Mouse (Mus musculus) adrenal gland, postnatal 4 days (tissue): ENCODE results near the gene Adra2c. TPM values are rescaled to one million over a fixed set of nuclear protein-coding genes. Genes with fewer than 3 reads are reported as not detected.

ENCODE experiments used
- DNase-seq, 2 experiments: peaks; one replicate each; pipeline ENCODE4 v3.0.0; 2021 to 2022; ENCODE audit warnings: low spot score in 2 of 2, mixed read lengths in 2 of 2
- long read RNA-seq, 2 experiments: library from polyadenylated mRNA; stranded (forward); transcript quantifications; one replicate each; pipeline ENCODE4 v2.0.0; 2021
- total RNA-seq, 2 experiments: library from RNA; stranded (reverse); gene quantifications; 2 replicates each; pipeline ENCODE4 v1.2.3; 2021

Adra2c gene
- total RNA-seq = 1 to 10 TPM; 1.5 to 1.6 TPM
- long read RNA-seq, experiment 1, transcript Adra2c-201 (1 exons, 3,445 nt) = major isoform, 6 of 6 reads
- long read RNA-seq, experiment 1, partial matches to known transcripts = 0 of 6 reads
- long read RNA-seq, experiment 1, other reads (novel, unspliced or antisense) = 0 of 6 reads
- long read RNA-seq, experiment 2, transcript Adra2c-201 (1 exons, 3,445 nt) = major isoform, 20 of 20 reads
- long read RNA-seq, experiment 2, partial matches to known transcripts = 0 of 20 reads
- long read RNA-seq, experiment 2, other reads (novel, unspliced or antisense) = 0 of 20 reads

DNA sequence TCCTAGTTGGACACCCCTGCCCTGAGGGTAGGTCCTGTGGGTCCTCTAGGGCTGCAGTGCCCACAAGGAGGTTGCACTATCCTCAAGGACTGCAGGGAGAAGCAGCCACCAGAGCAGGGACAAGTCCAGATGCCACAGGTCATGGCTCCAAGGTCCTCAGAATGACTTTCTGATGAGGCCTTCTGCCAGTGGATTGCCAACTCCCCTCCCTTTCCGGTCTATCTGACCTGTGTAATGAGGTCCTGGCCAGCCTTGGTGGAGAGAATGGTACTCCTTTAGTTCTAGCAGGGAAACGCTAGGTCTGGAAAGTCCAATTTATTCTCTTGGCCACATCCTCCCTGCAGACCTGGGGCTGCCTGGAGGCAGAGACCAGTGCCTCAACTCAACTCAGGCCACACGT lies at the start of gene Adra2c:
TSS of gene Adra2c (plus strand) at position 301 of the 400 bp plus-strand sequence.
- DNase-seq = no peak

DNA sequence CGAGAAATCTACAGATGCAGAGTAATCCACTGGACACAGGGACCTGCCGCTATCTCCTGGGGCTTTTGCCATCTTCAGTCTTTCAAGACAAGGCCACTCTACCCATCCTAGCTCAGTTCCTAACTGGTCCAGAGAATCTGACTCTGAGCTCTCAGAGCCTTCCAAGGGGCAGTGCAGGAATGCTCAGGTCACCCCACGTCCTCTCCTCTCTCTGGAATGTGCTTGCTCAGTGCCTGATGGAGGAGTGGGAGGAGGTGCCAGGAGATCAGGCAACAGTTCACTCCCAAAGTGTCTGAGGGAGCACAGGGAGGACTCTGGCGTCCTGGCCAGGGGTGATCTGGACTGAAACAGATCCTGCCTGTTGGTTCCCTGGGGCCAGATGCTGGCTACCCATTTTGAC lies 45.0 kb upstream of the Adra2c start:
- DNase-seq = no peak

DNA sequence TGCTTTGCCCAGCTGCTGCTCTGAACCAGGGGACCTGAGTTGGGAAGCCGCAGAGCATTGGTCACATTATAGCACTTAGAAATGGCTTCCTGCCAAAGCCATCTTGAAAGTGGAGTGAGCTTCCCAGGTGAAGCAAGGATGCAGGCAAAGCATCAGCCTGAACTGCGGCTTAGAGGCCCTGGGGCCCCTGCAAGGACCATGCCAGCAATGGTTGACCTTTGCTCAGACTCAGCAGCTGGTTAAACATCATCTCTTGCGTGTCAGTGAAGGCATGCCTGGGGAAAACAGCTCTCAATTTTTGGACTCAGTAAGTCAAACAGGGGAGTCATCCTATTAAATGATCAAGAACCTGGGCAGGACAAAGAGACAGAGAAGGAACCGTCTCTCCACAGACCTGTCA lies 40.4 kb upstream of the Adra2c start:
- DNase-seq = no peak

DNA sequence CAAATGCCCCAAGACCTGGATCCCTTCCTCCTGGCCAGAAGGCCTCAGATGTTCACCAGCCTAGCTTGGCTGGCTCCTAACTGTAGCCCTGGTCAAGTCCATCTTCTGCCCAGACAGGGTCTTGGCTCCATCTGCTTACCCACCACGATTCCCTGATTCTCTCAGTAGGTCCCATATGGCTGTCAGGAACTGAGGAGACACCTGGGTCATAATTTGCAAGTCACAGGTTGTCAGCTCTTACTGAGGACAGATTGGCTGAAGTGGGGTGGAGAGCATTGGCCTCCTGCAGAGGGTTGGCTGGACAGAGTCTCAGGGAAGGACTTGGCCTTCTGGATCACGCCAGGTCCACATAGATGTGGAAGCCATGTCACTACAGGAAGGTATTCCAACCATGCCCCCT lies 39.5 kb upstream of the Adra2c start:
- DNase-seq = no peak

DNA sequence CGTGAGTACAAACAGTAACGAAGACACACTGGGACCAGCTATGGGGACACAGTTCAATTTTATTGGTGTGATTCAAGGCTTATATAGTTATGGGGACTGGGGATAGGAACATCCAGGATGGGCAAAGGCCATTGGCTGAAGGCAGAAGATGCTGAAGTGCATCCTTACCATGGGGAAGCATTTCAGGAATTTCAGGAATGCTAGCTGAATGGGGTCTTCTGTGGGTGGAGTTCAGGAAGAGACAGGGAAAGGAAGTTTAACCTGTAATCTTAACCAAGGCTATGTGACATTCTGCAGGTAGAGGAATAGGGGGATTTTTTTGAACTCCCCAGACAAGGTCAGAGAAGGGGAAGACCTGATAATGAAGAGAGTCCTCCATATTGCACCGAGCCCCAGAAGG lies 36.6 kb upstream of the Adra2c start:
- DNase-seq = no peak

DNA sequence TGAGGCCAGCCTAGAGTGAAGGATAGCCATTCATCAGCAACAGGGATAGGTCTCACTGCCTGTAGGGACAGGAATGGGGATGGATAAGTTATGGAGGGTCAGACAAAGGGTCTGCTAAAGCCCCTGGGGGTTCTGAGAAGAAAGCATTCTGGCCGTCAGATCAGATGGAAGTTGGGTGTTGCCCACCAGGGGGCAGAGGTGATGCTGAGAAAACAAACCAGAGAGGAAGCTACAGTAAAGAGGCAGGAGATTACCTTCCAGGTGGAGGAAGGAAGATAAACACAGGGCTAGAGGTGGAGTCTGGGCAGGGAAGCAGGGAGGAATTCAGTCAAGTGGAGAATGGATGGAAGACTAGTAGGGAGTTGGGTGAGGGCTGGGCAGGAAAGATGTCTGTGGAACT lies 33.9 kb upstream of the Adra2c start:
- DNase-seq = no peak

DNA sequence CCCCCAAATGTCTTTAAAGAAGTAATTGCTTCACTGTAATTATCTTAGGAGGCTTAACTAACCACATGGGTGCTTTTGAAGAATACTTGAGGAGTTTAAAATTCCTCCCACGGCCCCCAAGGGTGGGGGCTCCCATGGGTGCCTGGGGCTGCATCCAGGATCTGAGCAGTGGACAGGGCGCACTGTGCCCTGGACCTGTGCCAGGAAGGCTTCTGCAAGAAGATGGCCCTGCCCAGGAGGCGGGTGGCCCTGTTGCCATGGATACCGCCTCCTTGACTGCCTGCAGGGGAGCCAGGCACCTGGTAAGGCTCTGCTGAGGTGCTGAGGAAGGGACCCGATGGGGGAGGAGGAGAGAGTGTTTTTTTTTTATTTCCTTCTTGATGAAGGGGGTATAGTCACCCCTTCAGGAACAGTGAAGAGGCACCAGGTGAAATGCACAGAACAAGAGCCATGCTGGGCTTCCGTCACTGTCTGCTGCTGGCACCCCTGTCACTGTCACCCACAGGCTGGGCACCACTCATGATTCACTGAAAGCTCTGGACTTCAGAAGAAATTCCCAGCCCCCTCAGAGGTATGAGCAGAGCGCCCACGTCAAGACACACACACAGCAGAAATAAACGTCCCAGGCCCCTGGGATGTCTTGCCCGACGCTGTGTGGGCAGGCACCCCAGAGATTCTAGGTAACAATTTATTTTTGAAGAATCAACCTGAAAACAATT lies 32.4 kb upstream of the Adra2c start:
- DNase-seq = no peak

DNA sequence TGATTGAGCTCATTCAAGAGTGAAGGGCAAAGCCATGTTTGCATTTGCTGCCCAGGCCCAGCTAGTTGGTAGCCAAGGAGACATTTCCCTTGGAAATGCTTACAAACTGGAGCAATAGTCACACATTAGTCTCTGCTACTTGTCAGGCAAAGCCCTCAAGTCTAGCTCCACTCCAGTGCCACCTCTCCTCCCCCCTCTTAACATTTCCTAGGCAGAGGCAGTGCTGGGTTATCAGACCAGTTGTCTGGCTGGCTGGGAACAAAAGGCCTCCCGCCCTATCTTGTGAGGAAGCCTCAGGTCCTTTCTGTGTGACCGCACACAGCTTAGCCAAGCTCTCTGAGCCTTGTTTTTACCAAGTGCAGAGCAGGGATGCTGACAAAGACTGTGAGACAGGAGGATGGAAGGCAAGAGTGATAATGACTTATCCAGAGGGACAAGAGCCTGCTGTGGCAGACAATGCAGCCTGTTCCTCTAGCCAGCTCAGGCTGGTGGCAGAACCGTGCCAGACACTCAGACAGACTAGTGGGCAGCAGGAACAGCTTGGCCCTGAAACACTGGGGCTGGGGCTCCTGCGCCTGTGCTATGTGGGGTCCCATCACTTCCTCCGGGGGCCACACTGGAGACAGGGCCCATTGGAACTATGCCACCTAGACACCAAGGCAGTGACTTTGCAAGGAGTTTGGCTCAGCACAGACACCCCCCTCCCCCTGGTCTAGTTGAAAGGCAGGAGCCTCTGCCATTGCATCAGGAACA lies 23.0 kb upstream of the Adra2c start:
- no peak for DNase-seq

DNA sequence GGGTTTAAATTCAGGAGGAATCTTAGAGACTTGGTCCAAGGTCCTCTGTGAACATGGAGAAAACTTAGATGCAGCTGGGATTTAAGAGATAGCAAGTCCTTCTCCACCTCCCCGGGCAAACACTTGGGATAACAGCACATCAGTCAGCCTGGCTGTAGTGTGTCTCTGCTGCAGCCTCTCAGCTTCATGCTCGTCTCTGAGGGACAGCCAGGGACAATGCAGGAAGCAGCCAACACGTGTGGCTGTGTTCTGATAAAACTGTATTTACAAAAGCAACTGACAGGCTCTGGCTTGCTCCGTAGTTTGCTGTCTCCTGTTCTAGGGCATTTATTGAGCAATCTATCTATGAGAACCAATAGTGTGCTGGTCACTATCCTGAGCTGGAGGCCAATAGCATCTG lies 14.4 kb upstream of the Adra2c start:
- no peak for DNase-seq

DNA sequence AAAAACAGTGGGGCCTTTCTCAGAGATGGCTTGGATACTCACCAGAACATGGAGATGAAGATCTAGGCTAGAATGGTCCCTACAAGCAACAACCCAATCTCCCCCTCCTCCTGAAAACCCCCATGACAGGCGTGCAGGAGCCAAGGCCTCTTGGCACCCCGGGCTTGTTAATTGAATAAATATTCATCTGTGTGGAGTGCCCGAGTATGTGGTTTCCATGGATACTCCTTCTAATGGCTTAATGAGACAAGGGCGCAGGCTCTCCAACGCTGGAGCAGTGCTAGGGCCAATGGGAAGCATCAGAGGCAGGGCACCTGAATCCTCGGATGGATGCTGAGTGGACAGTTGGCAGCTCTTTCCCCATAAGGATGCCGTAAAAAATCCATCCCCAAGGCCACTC lies 10.6 kb upstream of the Adra2c start:
- no peak for DNase-seq

DNA sequence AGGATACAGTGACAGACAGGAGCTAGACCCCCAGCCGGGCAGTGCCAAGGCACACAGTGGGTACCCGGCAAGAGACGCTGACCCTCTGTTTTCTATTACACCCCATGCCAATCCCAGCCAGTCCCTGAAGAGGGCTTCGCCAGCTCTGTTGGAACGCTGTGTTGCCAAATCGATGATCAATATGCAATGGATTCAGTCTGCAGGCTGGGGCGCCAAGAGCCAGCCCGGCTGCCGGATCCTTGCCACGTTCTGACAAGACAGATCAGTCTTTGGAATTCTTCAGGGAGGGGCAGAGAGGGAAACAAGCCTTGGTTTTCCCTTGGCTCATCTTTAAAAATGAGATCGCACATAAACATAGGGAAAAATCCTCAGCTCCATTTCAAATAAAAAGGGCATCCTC lies 2.8 kb upstream of the Adra2c start:
- no peak for DNase-seq

DNA sequence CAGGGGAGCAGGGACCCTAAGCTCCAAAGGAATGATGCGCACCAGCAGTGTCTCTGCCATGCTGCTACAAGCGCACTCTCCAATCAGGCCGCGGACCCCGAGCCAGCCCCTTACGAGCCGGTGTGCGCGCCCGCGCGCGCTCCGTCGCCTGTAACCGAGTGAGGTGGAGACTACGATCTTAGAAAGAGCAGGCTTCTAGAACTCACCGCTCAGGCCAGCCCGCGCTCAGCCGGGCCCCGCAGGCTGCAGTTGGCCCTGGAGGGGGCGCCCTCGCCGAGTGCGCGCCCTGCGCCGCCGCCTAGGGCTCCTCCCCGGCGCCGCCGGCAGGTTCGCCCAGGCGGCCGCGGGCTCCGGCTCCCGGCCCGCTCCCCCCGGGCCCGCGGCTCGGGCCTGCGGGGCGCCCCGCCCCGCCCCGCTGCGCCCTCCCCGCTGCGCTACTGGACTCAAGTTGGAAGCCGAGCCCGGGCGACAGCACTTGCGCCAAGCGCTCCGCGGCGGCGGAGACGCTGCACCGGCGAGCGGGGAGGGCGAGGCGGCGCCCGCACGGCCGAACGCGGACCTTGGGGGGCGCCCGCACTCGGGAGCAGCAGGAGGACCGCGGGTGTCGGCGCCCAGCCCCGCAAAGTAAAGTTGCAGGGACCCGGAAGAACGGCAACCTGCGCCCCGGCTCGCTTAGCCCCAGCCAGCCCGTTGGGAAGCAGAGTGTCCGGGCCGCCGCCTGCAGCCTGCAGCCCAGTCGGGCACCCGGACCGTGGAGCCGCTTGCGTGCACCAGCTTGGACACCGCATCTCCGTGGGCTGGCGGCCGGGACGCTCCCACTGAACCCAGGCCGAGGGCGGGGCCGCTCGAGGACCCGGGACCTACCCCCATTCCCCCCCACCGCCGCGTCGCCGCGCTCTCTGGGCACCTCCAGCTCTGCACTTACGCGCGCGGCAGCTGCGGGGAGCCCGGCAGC lies 899 bp downstream of the Adra2c start:
- peak in 1 of 2 experiments; percentile 14 for DNase-seq

DNA sequence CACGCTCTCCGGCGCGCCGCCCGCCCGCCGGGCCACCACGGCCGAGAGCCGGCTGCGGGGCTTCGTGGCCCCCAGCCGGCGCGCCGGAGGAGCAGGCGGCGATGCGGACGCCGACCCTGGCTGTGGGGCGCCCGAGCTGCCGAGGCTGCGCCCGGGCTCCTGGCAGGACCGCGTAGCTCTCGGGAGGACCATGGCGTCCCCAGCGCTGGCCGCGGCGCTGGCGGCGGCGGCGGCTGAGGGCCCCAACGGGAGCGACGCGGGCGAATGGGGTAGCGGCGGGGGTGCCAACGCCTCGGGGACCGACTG lies 1.5 kb downstream of the Adra2c start:
- DNase-seq = no peak

DNA sequence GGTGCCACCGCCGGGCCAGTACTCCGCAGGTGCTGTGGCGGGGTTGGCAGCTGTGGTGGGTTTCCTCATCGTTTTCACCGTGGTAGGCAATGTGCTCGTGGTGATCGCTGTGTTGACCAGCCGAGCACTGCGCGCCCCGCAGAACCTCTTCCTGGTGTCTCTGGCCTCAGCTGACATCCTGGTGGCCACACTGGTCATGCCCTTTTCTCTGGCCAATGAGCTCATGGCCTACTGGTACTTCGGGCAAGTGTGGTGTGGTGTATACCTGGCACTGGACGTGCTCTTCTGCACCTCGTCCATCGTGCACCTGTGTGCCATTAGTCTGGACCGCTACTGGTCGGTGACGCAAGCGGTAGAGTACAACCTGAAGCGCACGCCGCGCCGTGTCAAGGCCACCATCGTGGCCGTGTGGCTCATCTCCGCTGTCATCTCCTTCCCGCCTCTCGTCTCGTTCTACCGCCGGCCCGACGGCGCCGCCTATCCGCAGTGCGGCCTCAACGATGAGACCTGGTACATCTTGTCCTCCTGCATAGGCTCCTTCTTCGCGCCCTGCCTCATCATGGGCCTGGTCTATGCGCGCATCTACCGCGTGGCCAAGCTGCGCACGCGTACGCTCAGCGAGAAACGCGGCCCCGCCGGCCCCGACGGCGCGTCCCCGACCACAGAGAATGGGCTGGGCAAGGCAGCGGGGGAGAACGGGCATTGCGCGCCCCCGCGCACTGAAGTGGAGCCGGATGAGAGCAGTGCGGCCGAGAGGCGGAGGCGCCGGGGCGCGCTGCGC lies 2.1 kb downstream of the Adra2c start:
- no peak for DNase-seq

DNA sequence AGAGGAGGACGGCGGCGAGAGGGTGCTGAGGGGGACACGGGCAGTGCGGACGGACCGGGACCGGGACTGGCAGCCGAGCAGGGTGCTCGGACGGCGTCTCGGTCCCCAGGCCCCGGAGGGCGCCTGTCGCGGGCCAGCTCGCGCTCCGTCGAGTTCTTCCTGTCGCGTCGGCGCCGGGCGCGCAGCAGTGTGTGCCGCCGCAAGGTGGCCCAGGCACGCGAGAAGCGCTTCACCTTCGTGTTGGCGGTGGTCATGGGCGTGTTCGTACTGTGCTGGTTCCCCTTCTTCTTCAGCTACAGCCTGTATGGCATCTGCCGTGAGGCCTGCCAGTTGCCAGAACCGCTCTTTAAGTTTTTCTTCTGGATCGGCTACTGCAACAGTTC lies 2.7 kb downstream of the Adra2c start:
- no peak for DNase-seq

DNA sequence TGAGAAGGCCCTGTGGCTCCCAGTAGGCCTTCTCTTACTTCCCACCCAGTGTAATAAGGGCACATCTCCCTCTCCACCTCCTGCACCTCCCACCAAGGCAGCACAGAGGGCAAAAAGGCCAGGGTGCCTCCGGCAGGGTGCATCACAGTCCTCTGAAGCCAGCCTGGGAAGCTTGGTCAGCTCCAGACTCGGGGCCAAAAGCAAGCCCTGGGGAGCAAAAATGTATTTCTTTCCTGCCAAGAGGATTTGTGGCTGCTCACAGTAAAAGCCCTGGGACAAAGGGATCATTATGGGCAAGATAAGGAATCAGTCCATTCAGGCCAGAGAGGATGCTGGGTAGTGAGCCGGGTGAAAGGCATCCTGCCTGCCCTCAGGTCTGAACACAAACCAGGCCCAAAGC lies 7.2 kb downstream of the Adra2c start:
- no peak for DNase-seq

DNA sequence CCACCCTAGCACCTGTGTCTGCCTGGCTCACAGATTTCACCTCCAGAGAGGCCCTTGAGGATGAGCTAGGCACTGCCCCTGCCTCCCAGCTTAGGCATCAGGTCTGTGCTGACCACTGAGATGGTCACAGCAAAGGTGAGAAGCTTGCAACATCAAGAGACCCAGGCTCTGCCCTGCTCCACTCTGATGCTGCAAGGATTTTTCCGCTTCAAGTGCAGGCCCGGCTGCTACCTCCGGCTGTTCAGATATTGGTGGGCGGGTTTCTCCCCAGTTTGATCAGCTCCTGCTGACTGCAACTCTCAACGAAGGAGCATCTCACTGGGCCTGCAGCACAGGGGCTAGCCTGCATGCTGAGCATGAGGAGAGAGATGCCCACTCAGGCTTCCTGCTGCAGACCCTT lies 8.1 kb downstream of the Adra2c start:
- DNase-seq = no peak

DNA sequence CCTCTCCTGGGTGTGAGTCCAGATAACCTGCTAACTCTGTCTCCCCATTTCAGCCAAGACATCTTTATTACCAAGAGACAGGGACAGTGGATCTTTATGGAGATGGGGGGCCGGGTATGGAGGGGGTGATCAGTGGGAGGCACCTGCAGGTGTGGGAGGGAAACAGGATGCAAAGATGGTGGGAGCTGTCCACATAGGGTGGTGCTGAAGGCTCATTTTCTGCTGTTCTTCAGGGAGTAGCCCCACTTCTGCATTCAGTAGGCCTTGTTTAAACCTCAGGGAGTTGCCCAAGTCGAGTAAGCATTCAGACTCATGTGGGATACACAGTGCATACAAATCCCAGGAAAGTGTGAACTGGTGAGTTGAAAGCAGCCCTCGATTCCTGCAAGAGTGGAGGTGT lies 21.5 kb downstream of the Adra2c start:
- DNase-seq = no peak

DNA sequence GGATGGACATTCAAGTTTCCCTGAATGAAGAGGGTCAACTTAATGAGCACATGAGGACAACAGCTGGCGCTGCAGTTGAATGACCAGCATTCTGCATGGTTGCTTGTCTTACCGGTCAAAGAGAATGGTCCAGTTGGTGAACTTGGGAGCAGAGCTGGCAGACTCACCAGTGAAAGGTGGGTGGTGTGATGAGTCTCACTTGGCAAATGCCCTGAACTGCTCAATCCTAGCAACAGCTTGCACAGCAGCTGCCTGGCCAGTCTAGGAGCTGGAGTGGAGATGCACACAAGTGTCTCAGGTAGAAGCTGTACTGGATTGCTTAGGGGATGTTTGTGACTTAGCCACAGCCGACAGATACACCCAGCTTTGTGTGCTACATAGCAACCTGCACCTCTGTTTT lies 26.1 kb downstream of the Adra2c start:
- no peak for DNase-seq

DNA sequence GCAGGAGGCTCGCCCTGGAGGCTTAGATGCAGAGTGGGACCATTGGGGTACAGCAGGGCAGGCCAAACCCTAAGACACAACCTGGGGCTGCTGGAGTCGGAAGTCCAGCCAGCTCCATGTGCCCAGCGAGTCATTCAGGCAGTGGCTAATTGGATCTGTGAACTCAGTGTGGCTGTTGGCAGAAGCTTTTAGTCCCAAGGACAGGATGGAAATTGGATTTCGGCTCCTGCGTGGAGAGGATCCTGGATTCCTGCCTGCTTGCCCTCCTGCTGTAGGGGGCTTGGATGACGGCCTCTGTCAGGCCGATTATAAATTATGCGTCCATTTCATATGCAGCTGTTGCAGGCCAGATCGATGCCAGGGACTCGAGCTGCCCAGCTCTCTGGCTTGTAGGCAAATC lies 27.2 kb downstream of the Adra2c start:
- DNase-seq = no peak

DNA sequence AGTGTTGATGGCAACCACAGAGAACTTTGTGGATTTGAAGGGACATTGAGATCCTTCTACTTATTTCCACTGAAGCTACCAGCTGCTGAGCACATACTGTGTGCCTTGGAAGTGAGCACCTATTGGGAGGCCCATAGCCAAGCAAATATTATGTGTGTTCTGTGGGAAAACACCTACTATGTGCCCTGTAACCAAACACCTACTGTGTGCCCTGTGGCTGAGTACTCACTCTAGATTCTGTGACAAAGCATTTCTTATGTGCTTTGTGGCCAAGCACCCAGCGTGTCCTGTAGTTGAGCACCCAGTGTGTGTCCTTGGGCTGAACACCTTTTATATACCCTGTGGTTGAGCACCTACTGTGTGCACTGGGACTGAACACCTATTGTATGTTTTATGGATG lies 28.6 kb downstream of the Adra2c start:
- DNase-seq = no peak
